Mouse (Mus musculus): ENCODE measurements around the gene Fam227b. TPM values are rescaled to one million over a fixed set of nuclear protein-coding genes. Genes with fewer than 3 reads are reported as not detected.

The Fam227b gene
- polyA plus RNA-seq, 1 experiment from 2014 or later = not detected

DNA sequence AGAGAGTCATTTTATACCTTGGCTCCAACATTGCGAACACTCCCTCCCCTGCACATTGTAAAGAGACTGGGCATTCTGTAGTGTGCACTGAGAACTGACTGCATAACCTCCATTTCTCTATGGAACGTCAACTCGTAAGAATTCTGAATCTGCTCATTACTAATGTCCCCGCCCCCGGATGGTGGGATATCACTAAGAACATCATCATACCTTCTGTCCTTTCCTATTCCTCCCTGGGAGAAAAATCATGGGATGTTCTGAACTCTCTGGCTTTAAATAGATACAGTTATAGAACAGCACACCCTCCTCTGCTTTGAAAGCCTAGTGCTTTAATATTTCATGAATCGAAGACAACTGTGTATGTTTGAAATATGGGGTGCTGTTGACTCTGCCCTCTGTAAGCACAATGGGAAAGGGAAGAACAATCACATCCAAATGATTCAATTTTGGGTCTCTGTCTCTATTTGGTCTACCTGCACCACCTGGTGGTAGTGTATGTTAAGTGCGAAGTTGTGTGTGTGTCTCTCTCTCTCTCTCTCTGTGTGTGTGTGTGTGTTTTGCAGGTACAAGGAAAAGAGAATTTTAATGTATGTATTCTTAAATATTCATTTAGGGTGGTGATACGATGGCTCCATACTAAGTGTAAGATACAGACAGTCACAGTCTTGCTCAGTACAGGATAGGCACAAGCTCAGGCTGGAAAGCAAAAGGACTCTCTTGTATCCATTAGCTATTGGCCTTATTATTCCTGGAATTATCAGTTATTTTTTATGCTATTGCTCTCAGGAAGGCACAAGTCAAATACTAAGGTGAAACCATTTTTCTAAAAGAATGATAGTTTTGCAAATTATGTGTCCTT lies 118.5 kb downstream of the Fam227b start:
- H3K27me3 ChIP-seq (ENCODE audit: control insufficient read depth, insufficient read depth, low read depth, low read length) = no peaks in the 10 kb centered on the region
- H3K4me1 ChIP-seq (ENCODE audit: control insufficient read depth, insufficient read depth, low read length) = no peaks in the 10 kb centered on the region
- no peak overlapping the region for H3K27ac ChIP-seq (ENCODE audit: low read length)
- H3K9me3 ChIP-seq (replicated peaks; ENCODE audit: control insufficient read depth, low read length, poor library complexity, severe bottlenecking) = no peaks in the 10 kb centered on the region
- no peak overlapping the region for H3K9ac ChIP-seq (ENCODE audit: low read depth, low read length)
- no peak overlapping the region for H3K4me3 ChIP-seq (ENCODE audit: low read depth, low read length)
- H3K36me3 ChIP-seq (ENCODE audit: control insufficient read depth, insufficient read depth, low read length) = no peaks in the 10 kb centered on the region
- ATAC-seq = no peak
- WGBS = 89% methylated on average over 8 of the region's 8 CpGs
- no peak overlapping the region for H3K4me2 ChIP-seq (ENCODE audit: low read length)

DNA sequence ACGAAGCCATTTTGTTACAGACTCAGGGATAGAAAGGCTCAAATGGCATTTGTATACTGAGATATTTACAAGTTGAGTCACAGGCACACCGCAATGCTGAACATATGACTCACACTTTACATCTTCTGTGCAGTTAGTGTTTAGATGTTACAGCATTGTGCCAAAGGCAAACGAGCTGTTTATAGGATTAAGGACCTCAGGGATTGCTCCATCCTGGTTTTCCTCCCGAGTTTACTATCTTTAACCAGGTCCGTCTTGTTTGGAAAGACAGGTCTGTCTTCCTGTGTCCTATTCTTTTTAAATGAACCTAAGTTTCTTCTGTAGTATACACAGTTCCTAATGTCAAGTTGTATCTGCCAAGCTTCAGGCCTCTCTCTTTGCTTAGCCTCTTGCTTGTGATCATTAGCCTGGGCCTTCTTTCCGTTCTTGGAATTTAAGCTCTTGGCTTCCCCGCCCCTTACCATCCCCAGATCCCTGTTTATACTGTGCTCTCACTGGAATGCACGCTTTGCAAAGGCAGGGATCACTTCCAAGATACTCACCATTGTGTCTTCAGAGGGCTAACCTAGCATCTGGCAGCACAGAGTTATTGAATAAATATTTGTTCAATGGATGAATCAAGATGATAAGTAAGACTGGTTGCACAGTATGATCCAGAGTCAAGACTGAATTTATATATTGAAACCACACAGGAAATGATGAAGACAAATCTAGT lies 120.5 kb downstream of the Fam227b start:
- Histone ChIP-seq H3K4me2 (ENCODE audit: low read length) (no peak overlapping the region), H3K36me3 (ENCODE audit: control insufficient read depth, insufficient read depth, low read length) (no peaks in the 10 kb centered on the region), H3K4me1 (ENCODE audit: control insufficient read depth, insufficient read depth, low read length) (no peaks in the 10 kb centered on the region), H3K4me3 (ENCODE audit: low read depth, low read length) (no peak overlapping the region), H3K9ac (ENCODE audit: low read depth, low read length) (no peak overlapping the region), H3K9me3 (replicated peaks; ENCODE audit: control insufficient read depth, low read length, poor library complexity, severe bottlenecking) (no peaks in the 10 kb centered on the region), H3K27ac (ENCODE audit: low read length) (no peak overlapping the region), H3K27me3 (ENCODE audit: control insufficient read depth, insufficient read depth, low read depth, low read length) (no peaks in the 10 kb centered on the region)
- ATAC-seq = no peak
- WGBS = 66% methylated on average over 8 of the region's 8 CpGs

DNA sequence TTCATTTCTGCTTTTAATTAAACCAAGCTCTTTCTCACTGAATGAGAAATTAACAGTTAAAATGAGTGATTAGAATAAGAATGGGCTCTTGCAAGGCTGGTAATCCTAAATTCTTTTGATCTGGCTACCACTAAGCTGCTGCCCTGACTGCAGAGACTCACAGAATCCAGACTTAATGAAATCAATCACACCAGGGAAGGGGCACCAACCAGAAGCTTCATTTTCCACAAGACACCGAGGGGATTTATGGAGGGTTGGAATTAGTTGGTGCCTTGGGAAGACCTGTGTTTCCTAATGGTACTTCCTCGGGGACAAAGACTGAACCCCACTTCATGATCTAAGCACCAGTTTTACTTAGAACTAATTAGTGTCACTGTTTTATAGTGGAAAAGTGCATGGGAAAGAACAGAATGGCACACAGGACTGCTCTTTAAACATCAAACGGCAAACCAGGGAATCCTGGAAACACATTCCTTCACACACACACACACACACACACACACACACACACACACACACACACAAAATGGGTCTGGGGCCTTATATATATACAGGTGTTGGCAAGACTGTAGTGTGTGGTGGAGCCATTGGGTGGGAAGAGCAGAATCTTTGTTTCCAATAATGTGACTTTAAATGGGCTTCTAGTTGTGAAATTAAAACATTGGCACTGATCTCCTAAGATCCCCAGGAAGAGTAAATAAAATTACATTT lies 135.9 kb downstream of the Fam227b start:
- Histone ChIP-seq H3K9me3 (replicated peaks; ENCODE audit: control insufficient read depth, low read length, poor library complexity, severe bottlenecking) (no peaks in the 10 kb centered on the region), H3K27me3 (ENCODE audit: control insufficient read depth, insufficient read depth, low read depth, low read length) (no peaks in the 10 kb centered on the region), H3K4me2 (ENCODE audit: low read length) (no peak overlapping the region), H3K9ac (ENCODE audit: low read depth, low read length) (no peak overlapping the region), H3K4me1 (ENCODE audit: control insufficient read depth, insufficient read depth, low read length) (peaks cover 7% of the 10 kb centered on the region), H3K36me3 (ENCODE audit: control insufficient read depth, insufficient read depth, low read length) (no peaks in the 10 kb centered on the region), H3K27ac (ENCODE audit: low read length) (peak overlapping the region; percentile 50; the same call in 1 of the 2 replicates), H3K4me3 (ENCODE audit: low read depth, low read length) (no peak overlapping the region)
- peak; percentile 93 for ATAC-seq
- 14% methylated on average over 3 of the region's 3 CpGs for WGBS

DNA sequence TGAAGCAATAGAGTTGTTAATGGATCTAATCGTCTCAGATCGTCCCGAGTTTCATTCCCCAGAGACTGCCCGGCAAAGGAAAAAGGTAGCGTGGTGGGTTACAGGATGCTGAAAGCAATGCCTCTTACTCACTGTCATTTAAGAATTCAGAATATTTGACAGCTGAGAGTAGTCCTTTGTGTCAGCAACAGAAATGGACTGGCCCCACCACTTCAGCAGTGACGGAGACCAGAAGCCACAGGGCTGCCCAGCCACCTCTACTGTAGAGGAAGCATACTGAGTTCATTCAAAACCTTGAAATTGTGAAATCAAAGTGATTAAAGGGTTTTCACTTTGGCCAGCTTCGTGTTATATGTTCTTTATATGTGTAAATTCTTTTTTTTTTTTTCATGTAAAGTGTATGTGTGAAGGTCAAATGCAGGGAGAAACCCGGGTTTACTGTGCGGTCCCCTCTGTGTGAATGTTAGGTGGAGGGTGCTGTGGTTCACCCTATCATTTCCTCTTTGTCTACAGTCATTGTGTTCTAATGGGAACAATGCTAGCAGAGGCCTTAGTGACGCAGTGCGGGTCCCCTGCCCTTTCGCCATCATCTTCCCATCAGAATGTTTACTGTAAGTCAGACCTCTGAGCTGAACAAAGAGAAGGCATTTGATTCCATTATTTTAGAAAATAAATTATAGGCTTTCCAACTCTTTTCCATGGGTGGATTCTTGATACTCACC lies 136.7 kb downstream of the Fam227b start:
- Histone ChIP-seq H3K9ac (ENCODE audit: low read depth, low read length) (no peak overlapping the region), H3K4me1 (ENCODE audit: control insufficient read depth, insufficient read depth, low read length) (peaks cover 7% of the 10 kb centered on the region), H3K9me3 (replicated peaks; ENCODE audit: control insufficient read depth, low read length, poor library complexity, severe bottlenecking) (no peaks in the 10 kb centered on the region), H3K27ac (ENCODE audit: low read length) (peak overlapping the region; percentile 39; the same call in 1 of the 2 replicates), H3K36me3 (ENCODE audit: control insufficient read depth, insufficient read depth, low read length) (no peaks in the 10 kb centered on the region), H3K27me3 (ENCODE audit: control insufficient read depth, insufficient read depth, low read depth, low read length) (no peaks in the 10 kb centered on the region), H3K4me3 (ENCODE audit: low read depth, low read length) (no peak overlapping the region), H3K4me2 (ENCODE audit: low read length) (no peak overlapping the region)
- WGBS = 23% methylated on average over 12 of the region's 12 CpGs
- ATAC-seq = peak; percentile 64

DNA sequence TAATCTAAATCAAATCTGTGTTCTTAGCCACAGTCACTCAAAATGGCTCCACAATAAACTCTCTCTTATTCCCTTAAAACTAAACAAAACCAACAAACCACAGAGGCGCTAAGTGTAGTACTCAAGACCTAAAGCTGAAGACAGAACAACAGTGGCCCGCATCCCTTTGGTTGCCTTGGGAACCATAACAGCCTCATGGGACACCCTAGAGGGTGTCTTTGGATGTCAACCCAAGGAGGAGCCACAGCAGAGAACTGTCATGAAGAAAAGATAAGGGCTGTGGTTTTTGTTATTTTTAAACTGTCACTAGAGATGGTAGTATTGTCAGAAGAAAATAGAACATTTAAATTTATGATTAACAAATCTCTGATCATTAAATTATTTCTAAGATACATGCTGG lies 145.1 kb downstream of the Fam227b start:
- Histone ChIP-seq H3K36me3 (ENCODE audit: control insufficient read depth, insufficient read depth, low read length) (no peaks in the 10 kb centered on the region), H3K9ac (ENCODE audit: low read depth, low read length) (no peak overlapping the region), H3K9me3 (replicated peaks; ENCODE audit: control insufficient read depth, low read length, poor library complexity, severe bottlenecking) (no peaks in the 10 kb centered on the region), H3K4me1 (ENCODE audit: control insufficient read depth, insufficient read depth, low read length) (no peaks in the 10 kb centered on the region), H3K4me3 (ENCODE audit: low read depth, low read length) (no peak overlapping the region), H3K27ac (ENCODE audit: low read length) (no peak overlapping the region), H3K4me2 (ENCODE audit: low read length) (no peak overlapping the region), H3K27me3 (ENCODE audit: control insufficient read depth, insufficient read depth, low read depth, low read length) (no peaks in the 10 kb centered on the region)
- 42% methylated on average over 2 of the region's 2 CpGs for WGBS
- ATAC-seq = no peak

DNA sequence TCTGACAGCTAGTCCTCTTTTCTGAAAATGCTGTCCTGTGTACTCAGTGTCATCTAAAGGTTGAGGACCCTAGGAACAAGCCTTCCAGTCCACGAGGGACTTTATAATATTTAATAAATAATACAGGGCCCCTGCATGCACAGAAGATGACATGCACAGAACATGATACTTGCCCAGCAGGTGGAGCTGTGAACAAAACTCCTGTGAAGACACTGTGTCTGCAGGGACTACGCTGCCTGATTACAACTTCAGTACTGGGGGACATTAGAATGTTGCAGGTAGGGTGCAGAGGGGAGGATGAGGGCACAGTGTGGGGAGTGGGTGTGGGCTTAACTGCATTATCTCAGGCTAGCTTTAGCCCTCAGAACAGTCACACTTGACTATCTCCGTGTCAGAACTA lies 145.7 kb downstream of the Fam227b start:
- Histone ChIP-seq H3K4me3 (ENCODE audit: low read depth, low read length) (no peak overlapping the region), H3K9ac (ENCODE audit: low read depth, low read length) (no peak overlapping the region), H3K27ac (ENCODE audit: low read length) (no peak overlapping the region), H3K36me3 (ENCODE audit: control insufficient read depth, insufficient read depth, low read length) (no peaks in the 10 kb centered on the region), H3K9me3 (replicated peaks; ENCODE audit: control insufficient read depth, low read length, poor library complexity, severe bottlenecking) (no peaks in the 10 kb centered on the region), H3K27me3 (ENCODE audit: control insufficient read depth, insufficient read depth, low read depth, low read length) (no peaks in the 10 kb centered on the region), H3K4me2 (ENCODE audit: low read length) (no peak overlapping the region), H3K4me1 (ENCODE audit: control insufficient read depth, insufficient read depth, low read length) (no peaks in the 10 kb centered on the region)
- 44% methylated on average over 3 of the region's 3 CpGs for WGBS
- peak; percentile 76 for ATAC-seq

DNA sequence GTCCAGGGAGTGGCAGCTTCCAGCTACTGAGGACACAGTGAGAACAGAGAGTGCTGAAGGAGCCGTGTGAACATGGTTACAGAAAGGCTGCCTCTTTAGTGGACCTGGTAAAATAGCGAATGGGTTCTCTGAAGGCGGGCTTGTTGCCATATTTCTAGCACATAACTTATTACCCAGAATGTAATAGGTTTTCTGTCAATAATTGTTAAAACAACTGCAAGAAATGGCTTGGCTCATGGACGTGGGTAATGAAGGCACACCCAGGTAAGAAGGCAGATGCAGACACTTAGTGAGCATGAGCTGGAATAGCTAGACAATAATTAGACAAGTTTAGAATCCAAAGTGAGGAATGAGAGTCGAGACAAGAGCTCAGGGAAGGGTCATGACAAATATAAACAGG lies 149.5 kb downstream of the Fam227b start:
- Histone ChIP-seq H3K27me3 (ENCODE audit: control insufficient read depth, insufficient read depth, low read depth, low read length) (no peaks in the 10 kb centered on the region), H3K9me3 (replicated peaks; ENCODE audit: control insufficient read depth, low read length, poor library complexity, severe bottlenecking) (no peaks in the 10 kb centered on the region), H3K27ac (ENCODE audit: low read length) (no peak overlapping the region), H3K9ac (ENCODE audit: low read depth, low read length) (no peak overlapping the region), H3K4me3 (ENCODE audit: low read depth, low read length) (no peak overlapping the region), H3K4me1 (ENCODE audit: control insufficient read depth, insufficient read depth, low read length) (no peaks in the 10 kb centered on the region), H3K4me2 (ENCODE audit: low read length) (no peak overlapping the region), H3K36me3 (ENCODE audit: control insufficient read depth, insufficient read depth, low read length) (no peaks in the 10 kb centered on the region)
- no peak for ATAC-seq
- 82% methylated on average over 5 of the region's 5 CpGs for WGBS

DNA sequence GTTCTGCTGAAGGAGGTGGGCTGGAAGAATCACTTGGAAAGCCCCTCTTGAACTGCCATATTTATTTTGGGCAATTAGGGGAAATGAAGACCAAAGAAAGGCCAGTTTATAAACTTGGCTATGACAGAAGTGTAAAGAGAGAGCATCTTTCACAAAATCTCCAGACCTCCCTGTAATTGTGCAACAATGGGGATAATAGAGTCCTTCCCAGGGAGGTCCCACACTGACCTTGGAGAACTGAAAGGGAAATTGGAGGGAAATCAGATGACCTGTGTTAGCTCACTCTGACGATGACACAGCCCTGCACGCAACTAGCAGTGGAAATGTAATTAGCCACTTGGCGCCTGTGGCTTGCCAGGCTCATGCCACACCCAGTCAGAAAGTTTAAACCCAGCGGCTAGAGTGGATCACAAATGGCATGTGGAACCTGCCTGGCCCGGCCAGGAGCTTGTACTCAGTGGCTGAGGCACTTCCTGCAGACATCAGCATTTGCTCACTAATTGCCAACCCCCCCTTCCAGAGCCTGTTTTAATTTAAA lies 175.9 kb downstream of the Fam227b start:
- Histone ChIP-seq H3K27ac (ENCODE audit: low read length) (no peak overlapping the region), H3K4me1 (ENCODE audit: control insufficient read depth, insufficient read depth, low read length) (no peaks in the 10 kb centered on the region), H3K4me2 (ENCODE audit: low read length) (no peak overlapping the region), H3K27me3 (ENCODE audit: control insufficient read depth, insufficient read depth, low read depth, low read length) (no peaks in the 10 kb centered on the region), H3K9me3 (replicated peaks; ENCODE audit: control insufficient read depth, low read length, poor library complexity, severe bottlenecking) (no peaks in the 10 kb centered on the region), H3K36me3 (ENCODE audit: control insufficient read depth, insufficient read depth, low read length) (peaks cover 3% of the 10 kb centered on the region; the same call in 1 of the 2 replicates), H3K9ac (ENCODE audit: low read depth, low read length) (no peak overlapping the region), H3K4me3 (ENCODE audit: low read depth, low read length) (no peak overlapping the region)
- no peak for ATAC-seq
- WGBS = 77% methylated on average over 5 of the region's 5 CpGs
